Mouse (Mus musculus): ENCODE data around the gene Rcor1. TPM values are rescaled to one million over a fixed set of nuclear protein-coding genes. Genes with fewer than 3 reads are reported as not detected.
A peak's percentile ranks its signal among the peaks of the same experiment; 100 is the strongest.

The Rcor1 gene
- 9.9 and 14.6 TPM in 2 replicates for polyA plus RNA-seq (2011; ENCODE audit: insufficient read depth, insufficient read length, low replicate concordance, missing spikeins)

GRCm38 (mm10) chr12:111038976-111039612 lies at the start of gene Rcor1:
Gene Rcor1, plus strand, starts transcription at chr12:111039351.
- H3K27ac ChIP-seq (ENCODE audit: control insufficient read depth, insufficient read depth, low read depth, low read length, poor library complexity) = peak within 1 kb of the TSS; percentile 94
- TF ChIP-seq CTCF (IDR thresholded peaks at IDR 0.05; ENCODE audit: control insufficient read depth, insufficient read depth, low read length) (no peak), POLR2A (IDR thresholded peaks at IDR 0.05; ENCODE audit: borderline replicate concordance, control insufficient read depth, low read depth, low read length) (peak; percentile 74)
- H3K4me1 ChIP-seq (ENCODE audit: control insufficient read depth, insufficient read depth, low read length) = peaks cover 6% of the 10 kb centered on the region
- under 1% methylated on average over 75 of the region's 76 CpGs for WGBS
- H3K4me3 ChIP-seq (replicated peaks; ENCODE audit: control insufficient read depth, low read depth, low read length) = peak within 1 kb of the TSS; percentile 93

DNA sequence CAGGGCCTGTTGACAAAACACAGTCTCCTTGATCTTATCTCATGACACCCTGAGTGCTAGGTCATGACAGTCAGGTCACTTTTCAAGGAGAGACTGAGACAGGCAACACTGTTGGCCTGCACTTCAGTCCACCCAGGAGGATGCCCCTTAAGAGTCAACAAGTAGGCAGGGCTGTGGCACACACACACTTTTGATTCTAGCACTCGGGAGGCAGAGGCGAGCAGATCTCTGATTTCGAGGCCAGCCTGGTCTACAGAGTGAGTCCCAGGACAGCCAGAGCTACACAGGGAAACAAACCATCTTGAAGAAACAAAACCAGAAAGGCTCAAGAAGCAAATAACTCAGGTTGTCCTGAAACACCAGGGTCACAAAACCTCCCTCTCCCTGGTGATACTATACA lies 49.7 kb upstream of the Rcor1 start:
- Histone ChIP-seq H3K4me3 (replicated peaks; ENCODE audit: control insufficient read depth, low read depth, low read length) (no peak overlapping the region), H3K27ac (ENCODE audit: control insufficient read depth, insufficient read depth, low read depth, low read length, poor library complexity) (no peak overlapping the region), H3K4me1 (ENCODE audit: control insufficient read depth, insufficient read depth, low read length) (peaks cover 6% of the 10 kb centered on the region)
- TF ChIP-seq CTCF (IDR thresholded peaks at IDR 0.05; ENCODE audit: control insufficient read depth, insufficient read depth, low read length) (no peak), POLR2A (IDR thresholded peaks at IDR 0.05; ENCODE audit: borderline replicate concordance, control insufficient read depth, low read depth, low read length) (no peak)
- 93% methylated on average over 3 of the region's 3 CpGs for WGBS

GRCm38 (mm10) chr12:110990500-110990899 lies 48.7 kb upstream of the Rcor1 start:
- no peak for TF ChIP-seq POLR2A (IDR thresholded peaks at IDR 0.05; ENCODE audit: borderline replicate concordance, control insufficient read depth, low read depth, low read length)
- no peak for TF ChIP-seq CTCF (IDR thresholded peaks at IDR 0.05; ENCODE audit: control insufficient read depth, insufficient read depth, low read length)
- WGBS = 84% methylated on average over 7 of the region's 7 CpGs
- no peak overlapping the region for H3K27ac ChIP-seq (ENCODE audit: control insufficient read depth, insufficient read depth, low read depth, low read length, poor library complexity)

GRCm38 (mm10) chr12:110991361-110992127 lies 47.6 kb upstream of the Rcor1 start:
- no peaks in the 10 kb centered on the region; the same call in 1 of the 2 replicates for H3K4me1 ChIP-seq (ENCODE audit: control insufficient read depth, insufficient read depth, low read length)
- WGBS = 1% methylated on average over 23 of the region's 23 CpGs
- TF ChIP-seq POLR2A (IDR thresholded peaks at IDR 0.05; ENCODE audit: borderline replicate concordance, control insufficient read depth, low read depth, low read length) = peak; percentile 52; the same call in 1 of the 2 replicates
- TF ChIP-seq CTCF (IDR thresholded peaks at IDR 0.05; ENCODE audit: control insufficient read depth, insufficient read depth, low read length) = peak; percentile 96
- H3K4me3 ChIP-seq (replicated peaks; ENCODE audit: control insufficient read depth, low read depth, low read length) = peak overlapping the region; percentile 81
- H3K27ac ChIP-seq (ENCODE audit: control insufficient read depth, insufficient read depth, low read depth, low read length, poor library complexity) = peak overlapping the region; percentile 67

More at GRCm38 (mm10) chr12:110990500-110990899, 48.7 kb upstream of the Rcor1 start:
- Histone ChIP-seq H3K4me1 (ENCODE audit: control insufficient read depth, insufficient read depth, low read length) (peaks cover 3% of the 10 kb centered on the region), H3K4me3 (replicated peaks; ENCODE audit: control insufficient read depth, low read depth, low read length) (no peak overlapping the region)

DNA sequence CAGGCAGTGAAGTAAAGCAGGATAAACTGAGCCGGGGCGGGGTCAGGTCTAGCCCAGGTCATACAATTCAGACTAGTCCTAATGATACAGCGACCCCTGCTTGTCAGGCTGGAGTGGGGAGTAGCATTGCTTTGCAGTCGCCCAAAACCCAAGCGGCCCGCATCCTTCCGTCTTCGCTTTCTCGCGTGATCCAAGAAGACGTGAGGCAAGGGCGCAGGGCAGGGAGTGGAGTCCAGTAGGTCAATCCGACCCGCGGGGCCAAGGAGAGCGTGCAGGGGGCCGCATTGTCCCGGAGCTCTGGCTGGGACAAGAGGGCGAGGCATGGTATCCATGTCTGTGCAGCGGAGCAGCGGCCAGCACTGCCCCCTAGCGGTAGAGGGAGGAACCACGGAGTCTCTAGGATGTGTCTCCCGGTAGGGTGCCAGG lies 47.0 kb upstream of the Rcor1 start:
- under 1% methylated on average over 24 of the region's 24 CpGs for WGBS
- Histone ChIP-seq H3K27ac (ENCODE audit: control insufficient read depth, insufficient read depth, low read depth, low read length, poor library complexity) (peak overlapping the region; percentile 67), H3K4me1 (ENCODE audit: control insufficient read depth, insufficient read depth, low read length) (no peaks in the 10 kb centered on the region; the same call in 1 of the 2 replicates), H3K4me3 (replicated peaks; ENCODE audit: control insufficient read depth, low read depth, low read length) (peak overlapping the region; percentile 81)
- peak; percentile 94 for TF ChIP-seq CTCF (IDR thresholded peaks at IDR 0.05; ENCODE audit: control insufficient read depth, insufficient read depth, low read length)
- peak; percentile 47; the same call in 1 of the 2 replicates for TF ChIP-seq POLR2A (IDR thresholded peaks at IDR 0.05; ENCODE audit: borderline replicate concordance, control insufficient read depth, low read depth, low read length)

DNA sequence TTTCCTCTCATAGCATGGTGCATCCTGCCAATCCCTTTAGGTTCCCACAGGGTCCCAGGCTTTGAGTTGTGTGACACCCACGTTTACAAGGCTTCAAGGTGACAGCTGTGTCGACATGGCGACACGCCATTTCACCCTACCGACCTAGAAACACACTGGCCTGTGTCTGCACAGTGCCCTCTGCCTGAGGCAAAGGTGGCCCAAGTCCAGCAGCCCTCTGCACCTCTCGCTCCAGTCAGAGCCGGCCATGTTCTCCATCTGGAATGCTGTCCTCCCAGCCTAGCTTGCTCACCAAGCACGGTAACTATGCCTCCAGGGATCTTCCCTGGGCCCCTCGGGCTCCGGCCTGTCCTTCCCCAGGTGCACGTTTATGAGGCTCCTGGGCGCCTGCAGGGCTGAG lies 46.4 kb upstream of the Rcor1 start:
- no peak overlapping the region for H3K4me3 ChIP-seq (replicated peaks; ENCODE audit: control insufficient read depth, low read depth, low read length)
- H3K27ac ChIP-seq (ENCODE audit: control insufficient read depth, insufficient read depth, low read depth, low read length, poor library complexity) = no peak overlapping the region
- whole genome bisulfite sequencing = 77% methylated on average over 12 of the region's 12 CpGs
- no peak for TF ChIP-seq CTCF (IDR thresholded peaks at IDR 0.05; ENCODE audit: control insufficient read depth, insufficient read depth, low read length)
- no peak for TF ChIP-seq POLR2A (IDR thresholded peaks at IDR 0.05; ENCODE audit: borderline replicate concordance, control insufficient read depth, low read depth, low read length)
- no peaks in the 10 kb centered on the region; the same call in 1 of the 2 replicates for H3K4me1 ChIP-seq (ENCODE audit: control insufficient read depth, insufficient read depth, low read length)

DNA sequence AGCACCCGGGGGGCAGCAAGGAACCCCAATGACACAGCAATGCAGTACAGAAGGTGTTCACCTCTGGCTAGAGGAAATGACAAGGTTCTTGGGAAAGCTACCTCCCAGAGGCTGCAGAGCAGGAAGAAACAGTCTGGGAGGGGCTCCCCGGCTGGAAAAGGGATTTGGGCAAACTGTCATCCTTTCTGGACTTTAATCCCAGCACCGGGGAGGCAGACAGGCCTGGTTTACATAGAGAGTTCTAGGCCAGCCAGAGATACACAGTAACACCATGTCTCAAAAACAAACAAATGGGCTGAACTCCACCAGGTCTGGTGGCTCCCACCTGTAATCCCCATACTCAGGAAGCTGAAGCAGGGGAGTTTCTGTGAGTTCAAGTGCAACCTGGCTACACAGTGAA lies 45.9 kb upstream of the Rcor1 start:
- Histone ChIP-seq H3K4me3 (replicated peaks; ENCODE audit: control insufficient read depth, low read depth, low read length) (no peak overlapping the region), H3K4me1 (ENCODE audit: control insufficient read depth, insufficient read depth, low read length) (no peaks in the 10 kb centered on the region; the same call in 1 of the 2 replicates), H3K27ac (ENCODE audit: control insufficient read depth, insufficient read depth, low read depth, low read length, poor library complexity) (no peak overlapping the region)
- WGBS = 49% methylated on average over 3 of the region's 3 CpGs
- TF ChIP-seq CTCF (IDR thresholded peaks at IDR 0.05; ENCODE audit: control insufficient read depth, insufficient read depth, low read length) = no peak
- TF ChIP-seq POLR2A (IDR thresholded peaks at IDR 0.05; ENCODE audit: borderline replicate concordance, control insufficient read depth, low read depth, low read length) = no peak

DNA sequence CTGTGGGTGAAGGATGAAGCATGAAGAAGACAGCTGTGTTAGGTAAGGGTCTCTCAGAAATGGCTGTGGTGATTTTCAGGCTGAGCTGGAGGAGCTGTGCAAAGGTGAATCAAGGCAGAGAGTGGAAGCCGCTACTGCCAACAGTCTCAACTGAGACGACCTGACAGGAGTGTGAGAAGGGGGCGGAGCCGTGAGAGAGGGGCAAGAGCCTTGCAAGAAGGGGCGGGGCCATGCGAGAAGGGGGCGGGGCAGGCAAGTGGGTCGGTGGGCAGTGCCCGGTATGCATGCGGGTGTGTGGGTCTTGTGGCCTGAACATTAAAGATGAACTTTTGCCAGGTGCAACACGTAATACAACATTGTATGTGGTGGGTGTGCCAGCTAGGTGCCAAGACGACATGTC lies 44.5 kb upstream of the Rcor1 start:
- TF ChIP-seq CTCF (IDR thresholded peaks at IDR 0.05; ENCODE audit: control insufficient read depth, insufficient read depth, low read length) (no peak), POLR2A (IDR thresholded peaks at IDR 0.05; ENCODE audit: borderline replicate concordance, control insufficient read depth, low read depth, low read length) (no peak)
- no peak overlapping the region for H3K4me3 ChIP-seq (replicated peaks; ENCODE audit: control insufficient read depth, low read depth, low read length)
- H3K4me1 ChIP-seq (ENCODE audit: control insufficient read depth, insufficient read depth, low read length) = no peaks in the 10 kb centered on the region; the same call in 1 of the 2 replicates
- no peak overlapping the region for H3K27ac ChIP-seq (ENCODE audit: control insufficient read depth, insufficient read depth, low read depth, low read length, poor library complexity)
- WGBS = 62% methylated on average over 12 of the region's 12 CpGs

Data from bone marrow, adult 2 months (tissue).